Mouse (Mus musculus) MEL (cell line): ENCODE results near the gene Abcc1. TPM values are rescaled to one million over a fixed set of nuclear protein-coding genes. Genes with fewer than 3 reads are reported as not detected.

ENCODE experiments used
- DNase-seq: peaks from one replicate; pipeline ENCODE4 v3.0.0; 2011; ENCODE audit warnings: low read depth, low spot score
- H3K27ac ChIP-seq: 2 replicates; pipeline ENCODE4 v1.5.1; 2012; ENCODE audit warnings: low read depth, mild to moderate bottlenecking, control low read depth, low read length, moderate library complexity; ENCODE audit not compliant: control insufficient read depth
- H3K27me3 ChIP-seq, 2 experiments: fragments of 150-350 bp in 1 of 2; sonication (generic) in 1 of 2; 2 replicates each; pipeline ENCODE4 v1.6.1; 2012; ENCODE audit warnings: low read length in 2 of 2, mild to moderate bottlenecking in 2 of 2, improper control_type of control experiment in 1 of 2, moderate library complexity in 1 of 2; ENCODE audit not compliant: insufficient read depth in 2 of 2, control insufficient read depth in 1 of 2
- H3K36me3 ChIP-seq, 2 experiments: 2 replicates each; pipeline ENCODE4 v1.6.1; 2012 to 2014; ENCODE audit warnings: low read length in 2 of 2, improper control_type of control experiment in 1 of 2, inconsistent platforms in 1 of 2, mild to moderate bottlenecking in 1 of 2; ENCODE audit not compliant: insufficient read depth in 2 of 2, control insufficient read depth in 1 of 2
- H3K4me1 ChIP-seq, 2 experiments: fragments of 150-350 bp in 1 of 2; sonication (generic) in 1 of 2; 2 replicates each; pipeline ENCODE4 v1.6.1; 2012; ENCODE audit warnings: low read length in 2 of 2, improper control_type of control experiment in 1 of 2, mild to moderate bottlenecking in 1 of 2; ENCODE audit not compliant: insufficient read depth in 2 of 2, control insufficient read depth in 1 of 2
- H3K4me3 ChIP-seq, 2 experiments: fragments of 150-350 bp in 1 of 2; sonication (generic) in 1 of 2; 2 replicates each; pipeline ENCODE4 v1.5.1; 2012; ENCODE audit warnings: low read depth in 2 of 2, low read length in 2 of 2, mild to moderate bottlenecking in 2 of 2, moderate library complexity in 2 of 2, control low read depth in 1 of 2, improper control_type of control experiment in 1 of 2; ENCODE audit not compliant: control insufficient read depth in 1 of 2, insufficient read depth in 1 of 2
- H3K79me2 ChIP-seq: 2 replicates; pipeline ENCODE4 v1.6.1; 2012; ENCODE audit warnings: mild to moderate bottlenecking, low read length, moderate library complexity; ENCODE audit not compliant: control insufficient read depth, poor library complexity, insufficient read depth
- H3K9ac ChIP-seq: 2 replicates; pipeline ENCODE4 v1.6.1; 2012; ENCODE audit warnings: low read depth, mild to moderate bottlenecking, control low read depth, low read length, moderate library complexity; ENCODE audit not compliant: control insufficient read depth, poor library complexity, severe bottlenecking
- H3K9me3 ChIP-seq: fragments of 150-350 bp; sonication (generic); replicated peaks from 2 replicates; pipeline ENCODE4 v1.6.1; 2012; ENCODE audit warnings: mild to moderate bottlenecking, low read length, improper control_type of control experiment, moderate library complexity; ENCODE audit not compliant: insufficient read depth
- BHLHE40 ChIP-seq: IDR thresholded peaks from 2 replicates; pipeline ENCODE4 v1.6.1; 2012; ENCODE audit warnings: low read depth, mild to moderate bottlenecking, inconsistent platforms, low read length, improper control_type of control experiment, borderline replicate concordance
- CHD1 ChIP-seq: IDR thresholded peaks from 2 replicates; pipeline ENCODE4 v1.6.1; 2012; ENCODE audit warnings: low read depth, mild to moderate bottlenecking, inconsistent platforms, low read length, improper control_type of control experiment
- CTCF ChIP-seq, 3 experiments: IDR thresholded peaks in 2 of 3; conservative IDR thresholded peaks in 1 of 3; 2 replicates each; pipeline ENCODE4 v1.5.1; 2011 to 2012; ENCODE audit warnings: low read length in 3 of 3, low read depth in 2 of 3, mild to moderate bottlenecking in 2 of 3, improper control_type of control experiment in 1 of 3, inconsistent platforms in 1 of 3, mixed read lengths in 1 of 3, moderate library complexity in 1 of 3; ENCODE audit not compliant: control insufficient read depth in 1 of 3, insufficient read depth in 1 of 3, poor library complexity in 1 of 3, severe bottlenecking in 1 of 3
- E2F4 ChIP-seq: IDR thresholded peaks from 2 replicates; pipeline ENCODE4 v1.6.1; 2011; ENCODE audit warnings: low read depth, low read length, improper control_type of control experiment, borderline replicate concordance
- EP300 ChIP-seq, 2 experiments: IDR thresholded peaks; 2 replicates each; pipeline ENCODE4 v1.6.1; 2011; ENCODE audit warnings: improper control_type of control experiment in 2 of 2, low read length in 2 of 2, low read depth in 1 of 2, mild to moderate bottlenecking in 1 of 2
- ETS1 ChIP-seq: IDR thresholded peaks from 2 replicates; pipeline ENCODE4 v1.6.1; 2012; ENCODE audit warnings: low read depth, mild to moderate bottlenecking, inconsistent platforms, low read length, improper control_type of control experiment, moderate library complexity
- GATA1 ChIP-seq: IDR thresholded peaks from 2 replicates; pipeline ENCODE4 v1.6.1; 2011; ENCODE audit warnings: low read depth, low read length, improper control_type of control experiment
- JUND ChIP-seq: IDR thresholded peaks from 2 replicates; pipeline ENCODE4 v1.6.1; 2011; ENCODE audit warnings: low read depth, mild to moderate bottlenecking, improper control_type of control experiment, low read length
- KAT2A ChIP-seq: conservative IDR thresholded peaks from 2 replicates; pipeline ENCODE4 v1.6.1; 2012; ENCODE audit warnings: low read depth, low read length, improper control_type of control experiment, inconsistent platforms
- MAX ChIP-seq: IDR thresholded peaks from 2 replicates; pipeline ENCODE4 v1.6.1; 2011; ENCODE audit warnings: low read length, improper control_type of control experiment
- MYB ChIP-seq: IDR thresholded peaks from 2 replicates; pipeline ENCODE4 v1.6.1; 2011; ENCODE audit warnings: mild to moderate bottlenecking, low read depth, low read length, improper control_type of control experiment
- NRF1 ChIP-seq: IDR thresholded peaks from 2 replicates; pipeline ENCODE4 v1.6.1; 2014; ENCODE audit warnings: low read depth, mild to moderate bottlenecking, inconsistent platforms, low read length, improper control_type of control experiment, moderate library complexity; ENCODE audit not compliant: poor library complexity, insufficient read depth, severe bottlenecking
- POLR2A ChIP-seq, 2 experiments: IDR thresholded peaks; 2 replicates each; pipeline ENCODE4 v1.6.1; 2011 to 2012; ENCODE audit warnings: low read length in 2 of 2, mild to moderate bottlenecking in 2 of 2, control low read depth in 1 of 2, improper control_type of control experiment in 1 of 2, low read depth in 1 of 2, moderate library complexity in 1 of 2; ENCODE audit not compliant: control insufficient read depth in 1 of 2, insufficient read depth in 1 of 2, poor library complexity in 1 of 2
- RAD21 ChIP-seq: IDR thresholded peaks from 2 replicates; pipeline ENCODE4 v1.6.1; 2011; ENCODE audit warnings: mild to moderate bottlenecking, low read depth, low read length, improper control_type of control experiment
- TCF12 ChIP-seq: IDR thresholded peaks from 2 replicates; pipeline ENCODE4 v1.6.1; 2014; ENCODE audit warnings: low read depth, mild to moderate bottlenecking, inconsistent platforms, low read length, improper control_type of control experiment, moderate library complexity
- UBTF ChIP-seq: IDR thresholded peaks from 2 replicates; pipeline ENCODE4 v1.6.1; 2012; ENCODE audit warnings: low read depth, mild to moderate bottlenecking, inconsistent platforms, low read length, improper control_type of control experiment, moderate library complexity, borderline replicate concordance; ENCODE audit not compliant: insufficient read depth
- USF1 ChIP-seq: IDR thresholded peaks from 2 replicates; pipeline ENCODE4 v1.6.1; 2014; ENCODE audit warnings: low read depth, mild to moderate bottlenecking, inconsistent platforms, low read length, improper control_type of control experiment, moderate library complexity
- ZKSCAN1 ChIP-seq: IDR thresholded peaks from 2 replicates; pipeline ENCODE4 v1.6.1; 2012; ENCODE audit warnings: low read depth, mild to moderate bottlenecking, inconsistent platforms, low read length, improper control_type of control experiment, moderate library complexity
- ZMIZ1 ChIP-seq: IDR thresholded peaks from 2 replicates; pipeline ENCODE4 v1.6.1; 2012; ENCODE audit warnings: low read depth, mild to moderate bottlenecking, inconsistent platforms, low read length, improper control_type of control experiment, moderate library complexity
- polyA plus RNA-seq, 2 experiments: library from polyadenylated mRNA; stranded (reverse) in 1 of 2; unstranded in 1 of 2; fragments of >175 nt in 1 of 2; fragments of >200 nt in 1 of 2; gene quantifications; 2 replicates each; pipeline versions ENCODE4 v1.2.1 to v1.2.4; 2012; ENCODE audit warnings: low replicate concordance in 2 of 2, low read depth in 1 of 2; ENCODE audit not compliant: insufficient read length in 2 of 2, insufficient read depth in 1 of 2, missing spikeins in 1 of 2
- total RNA-seq: library from RNA; depleted of rRNA; stranded (reverse); fragments of 300-350 nt; gene quantifications from 2 replicates; pipeline ENCODE4 v1.2.3, GENCODE M21; 2012

Abcc1 gene
- total and polyA plus RNA-seq, 3 experiments, result 31.5 to 39.8 (median 34.2) TPM

- no peak overlapping the region for H3K27ac ChIP-seq
- TF ChIP-seq MYB, result no peak
- no peak for TF ChIP-seq CTCF (IDR thresholded peaks at IDR 0.05 in 2 of 3, conservative IDR thresholded peaks at IDR 0.05 in 1 of 3; ENCODE audit: control insufficient read depth in 1 of 3, insufficient read depth in 1 of 3, low read depth in 2 of 3, low read length in 3 of 3, poor library complexity in 1 of 3, severe bottlenecking in 1 of 3)
- TF ChIP-seq CHD1, result no peak
- no peak for TF ChIP-seq BHLHE40
- TF ChIP-seq ZMIZ1, result no peak
- no peak for TF ChIP-seq KAT2A
- no peak for TF ChIP-seq UBTF
- TF ChIP-seq RAD21, result no peak
- no peak for TF ChIP-seq GATA1
- no peak for TF ChIP-seq POLR2A (IDR thresholded peaks at IDR 0.05; ENCODE audit: control insufficient read depth in 1 of 2, insufficient read depth in 1 of 2, low read depth in 1 of 2, low read length in 2 of 2, poor library complexity in 1 of 2)
- TF ChIP-seq USF1, result no peak
- no peak for TF ChIP-seq ZKSCAN1
- TF ChIP-seq MAX, result no peak
- TF ChIP-seq E2F4, result no peak
- TF ChIP-seq JUND, result no peak
- TF ChIP-seq NRF1, result no peak
- no peak for TF ChIP-seq EP300 (IDR thresholded peaks at IDR 0.05; ENCODE audit: low read depth in 1 of 2, low read length in 2 of 2)
- no peak for TF ChIP-seq TCF12
- no peak for TF ChIP-seq ETS1
- H3K79me2 ChIP-seq, result no peaks in the 10 kb centered on the region
- no peaks in the 10 kb centered on the region for H3K4me1 ChIP-seq
- H3K36me3 ChIP-seq, result peaks cover 0 to 12% of the 10 kb centered on the region in 2 experiments; a peak in 2 of 4 replicates
- no peaks in the 10 kb centered on the region for H3K9me3 ChIP-seq
- no peak for DNase-seq
- no peak overlapping the region for H3K9ac ChIP-seq
- H3K27me3 ChIP-seq, result no peaks in the 10 kb centered on the region
- no peak overlapping the region for H3K4me3 ChIP-seq
These were observed 71.6 kb downstream of the Abcc1 start for GRCm38 (mm10) chr16:14432996-14433395.

DNA sequence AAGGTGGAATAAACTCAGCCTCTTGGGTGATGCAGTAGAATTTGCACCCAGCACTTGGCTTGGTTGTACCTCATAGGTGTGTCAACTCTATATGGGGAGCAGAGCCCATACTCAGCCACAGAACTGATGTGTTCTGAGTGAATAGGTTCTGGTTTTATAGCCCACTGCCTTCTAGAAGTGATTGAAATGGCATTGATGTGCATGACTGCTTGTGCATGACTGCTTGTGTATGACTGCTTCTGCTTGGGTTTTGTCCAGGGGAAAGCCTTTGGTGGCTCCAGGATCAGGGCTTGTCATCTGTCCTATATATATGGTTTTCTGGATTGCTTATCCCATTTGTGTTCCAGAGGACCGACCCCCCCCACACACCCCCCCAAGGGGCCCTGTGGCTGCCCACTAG is 74.2 kb downstream of the Abcc1 start:
- Histone ChIP-seq H3K79me2 (no peaks in the 10 kb centered on the region), H3K27me3 (no peaks in the 10 kb centered on the region), H3K36me3 (peaks cover 0 to 7% of the 10 kb centered on the region in 2 experiments; a peak in 2 of 4 replicates), H3K4me3 (no peak overlapping the region), H3K9ac (no peak overlapping the region), H3K4me1 (no peaks in the 10 kb centered on the region), H3K27ac (no peak overlapping the region), H3K9me3 (no peaks in the 10 kb centered on the region)
- DNase-seq, result no peak
- no peak for TF ChIP-seq ZMIZ1
- no peak for TF ChIP-seq NRF1
- TF ChIP-seq TCF12, result no peak
- no peak for TF ChIP-seq BHLHE40
- no peak for TF ChIP-seq USF1
- TF ChIP-seq CTCF (IDR thresholded peaks at IDR 0.05 in 2 of 3, conservative IDR thresholded peaks at IDR 0.05 in 1 of 3; ENCODE audit: control insufficient read depth in 1 of 3, insufficient read depth in 1 of 3, low read depth in 2 of 3, low read length in 3 of 3, poor library complexity in 1 of 3, severe bottlenecking in 1 of 3), result no peak
- no peak for TF ChIP-seq EP300 (IDR thresholded peaks at IDR 0.05; ENCODE audit: low read depth in 1 of 2, low read length in 2 of 2)
